Mouse (Mus musculus) left cerebral cortex, adult 11 months (tissue): ENCODE measurements around the gene Ninj2.

ENCODE experiments used
- DNase-seq: peaks from one replicate; pipeline ENCODE4 v3.0.0; 2022; ENCODE audit warnings: low spot score

Gene Ninj2

DNA sequence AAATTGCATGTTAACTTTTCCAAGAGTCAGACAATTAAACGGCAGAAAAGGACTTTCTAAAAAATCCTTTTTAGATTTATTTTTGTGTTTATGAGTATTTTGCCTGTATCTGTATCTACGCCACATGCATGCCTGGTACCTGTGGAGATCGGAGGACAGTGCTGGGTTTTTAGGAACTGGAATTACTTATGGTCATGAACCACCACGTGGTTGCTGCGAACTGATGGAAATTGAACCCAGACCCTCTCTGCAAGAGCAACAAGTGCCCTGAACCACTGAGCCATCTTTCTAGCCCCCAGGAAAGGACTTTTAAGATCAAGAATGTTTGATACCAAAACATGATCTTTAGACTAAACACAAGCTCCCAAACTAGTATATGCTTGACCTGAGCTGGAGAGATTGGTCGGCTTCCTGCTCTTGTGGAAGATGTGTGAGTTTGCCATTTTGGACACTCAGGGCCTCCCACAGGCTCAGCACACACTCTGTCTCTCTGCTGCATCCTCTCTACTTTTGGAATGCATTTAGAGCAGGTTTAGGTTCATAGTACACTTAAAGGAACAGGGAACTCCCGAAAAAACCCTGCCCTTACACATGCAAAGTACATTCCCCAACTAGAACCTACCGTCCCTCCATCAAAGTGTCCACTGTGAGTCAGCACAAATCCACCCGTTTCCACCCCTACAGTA is 1.1 kb downstream of the Ninj2 start:
- DNase-seq, result no peak

GRCm38 (mm10) chr6:120095096-120095495 is 1.9 kb downstream of the Ninj2 start:
- no peak for DNase-seq

DNA sequence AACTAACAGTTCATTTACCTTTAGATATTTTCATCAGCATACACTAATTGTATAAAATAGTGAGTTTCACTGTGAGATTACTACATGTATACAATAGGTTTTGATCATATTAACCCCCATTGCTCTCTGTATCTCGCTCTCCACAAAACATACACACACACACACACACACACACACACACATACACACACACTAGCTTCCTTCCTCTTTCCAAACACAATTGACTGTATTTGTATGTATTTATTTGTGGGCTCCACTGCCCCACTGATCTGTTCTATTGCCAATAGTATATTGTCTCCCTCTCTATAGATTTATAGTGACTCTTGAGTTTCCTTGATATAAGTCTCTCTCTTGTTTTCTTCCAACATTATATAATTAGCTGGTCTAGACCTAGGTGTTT is 2.4 kb downstream of the Ninj2 start:
- no peak for DNase-seq

GRCm38 (mm10) chr6:120099392-120099791 is 6.2 kb downstream of the Ninj2 start:
- peak; percentile 49 for DNase-seq

GRCm38 (mm10) chr6:120101221-120101620 is 8.1 kb downstream of the Ninj2 start:
- DNase-seq, result no peak

- no peak for DNase-seq
These were observed 8.8 kb downstream of the Ninj2 start for GRCm38 (mm10) chr6:120101996-120102395.

DNA sequence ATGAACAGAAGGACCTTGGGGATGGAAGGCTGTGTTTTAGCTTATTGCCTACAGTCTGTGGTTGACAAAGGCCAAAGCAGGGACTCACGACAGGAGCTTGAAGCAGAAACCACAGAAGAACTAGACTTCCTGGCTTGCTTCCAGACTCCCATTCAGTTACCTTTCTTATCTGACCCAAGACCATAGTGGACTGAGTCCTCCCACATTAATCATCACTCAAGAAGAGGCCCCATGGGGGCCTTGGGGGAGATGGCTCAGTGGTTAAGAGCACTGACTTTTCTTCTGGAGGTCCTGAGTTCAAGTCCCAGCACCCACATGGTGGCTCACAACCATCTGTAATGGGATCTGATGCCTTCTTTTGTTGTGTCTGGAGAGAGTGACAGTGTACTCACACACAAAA is 10.0 kb downstream of the Ninj2 start:
- no peak for DNase-seq

- DNase-seq, result no peak
These were observed 11.9 kb downstream of the Ninj2 start for GRCm38 (mm10) chr6:120105055-120105454.

DNA sequence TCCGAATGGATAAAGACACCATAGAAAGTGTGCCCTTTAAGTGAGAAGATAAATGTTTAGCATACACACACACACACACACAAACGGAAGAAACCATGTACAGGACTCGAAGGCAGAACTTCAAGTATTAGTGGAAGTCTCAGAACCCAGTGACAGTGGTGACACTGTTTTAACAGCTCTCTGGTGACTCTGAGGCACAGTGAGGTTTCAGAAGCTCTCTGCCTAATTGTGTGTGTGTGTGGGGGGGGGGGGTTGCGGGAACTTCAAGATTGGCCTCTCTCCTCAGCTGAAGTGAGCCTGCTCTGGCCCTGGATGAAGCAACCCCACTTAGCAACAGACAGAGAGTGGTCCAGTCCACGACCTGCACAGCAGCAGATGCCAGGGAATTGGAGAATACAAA is 14.4 kb downstream of the Ninj2 start:
- no peak for DNase-seq

- no peak for DNase-seq
These were observed 14.9 kb downstream of the Ninj2 start for GRCm38 (mm10) chr6:120108061-120108460.

DNA sequence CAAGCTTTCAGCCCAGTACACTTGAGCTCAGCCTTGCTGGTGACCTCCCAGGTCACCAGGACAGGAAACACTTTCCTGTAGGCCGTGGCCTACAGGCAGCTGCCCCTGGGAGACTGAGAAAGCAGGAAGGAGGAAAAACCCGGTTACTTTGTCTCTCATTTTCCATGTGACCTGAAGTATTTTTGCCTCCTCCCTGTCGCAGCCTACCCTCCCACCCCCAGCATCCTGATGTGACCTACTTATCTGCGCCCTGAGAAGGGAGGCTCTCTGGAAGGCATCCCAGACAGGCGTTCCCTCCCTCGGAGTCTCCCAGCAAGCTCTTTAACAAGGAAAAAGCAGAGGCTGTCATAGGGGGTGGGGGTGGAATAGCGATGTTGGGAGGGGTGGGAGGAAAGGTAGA is 16.0 kb downstream of the Ninj2 start:
- DNase-seq, result peak; percentile 58

DNA sequence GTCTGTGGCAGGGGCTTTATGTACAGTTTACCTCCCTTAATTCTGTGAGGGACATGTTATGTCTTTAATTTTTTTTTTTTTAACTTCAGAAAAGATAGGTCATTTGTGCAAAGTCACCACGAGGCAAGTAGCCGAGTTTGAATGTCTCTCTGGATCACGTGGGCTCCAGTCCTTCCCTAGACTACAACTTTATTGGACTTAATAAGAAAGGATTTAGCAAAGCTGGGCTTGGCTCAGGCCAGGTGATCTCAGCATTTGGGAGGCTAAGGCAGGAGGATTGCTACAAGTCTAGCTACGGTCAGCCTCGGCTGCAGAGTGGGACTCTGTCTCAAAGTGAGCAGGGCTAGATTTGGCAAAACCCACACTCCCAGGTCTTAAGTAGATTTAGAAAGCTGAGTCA is 16.8 kb downstream of the Ninj2 start:
- DNase-seq, result no peak

DNA sequence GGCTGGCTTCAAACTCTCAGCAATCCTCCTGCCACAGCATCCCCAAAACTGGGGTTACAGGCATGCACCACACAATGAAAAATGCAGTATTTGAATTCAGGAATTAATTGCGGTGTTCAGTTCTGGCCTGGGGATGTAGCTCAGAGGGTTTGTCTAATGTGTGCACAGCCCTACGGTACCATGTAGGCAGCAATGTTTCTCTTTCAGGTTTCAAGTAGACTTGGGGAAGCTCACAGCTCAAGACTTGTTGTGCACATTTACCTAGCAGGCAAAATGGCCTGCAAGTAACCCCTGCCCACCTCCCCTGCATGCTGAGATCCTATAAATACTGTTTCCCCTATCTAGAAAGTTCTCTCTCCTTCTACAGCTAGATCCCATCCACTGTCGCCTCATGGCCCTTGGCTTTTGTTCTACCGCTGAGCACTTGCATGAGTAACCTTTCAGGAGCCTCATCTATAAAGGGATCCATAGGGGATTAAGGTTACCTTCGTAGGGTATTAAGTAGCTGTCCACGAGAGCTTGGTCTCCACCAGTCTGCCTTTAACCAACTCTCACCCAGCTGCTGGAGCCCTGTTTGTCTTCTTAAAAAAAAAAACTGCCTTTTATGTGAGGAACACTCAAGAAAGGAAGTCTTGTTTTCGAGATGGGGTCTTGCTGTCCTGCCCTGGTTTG is 17.7 kb downstream of the Ninj2 start:
- DNase-seq, result no peak

GRCm38 (mm10) chr6:120111410-120111783 is 18.2 kb downstream of the Ninj2 start:
- DNase-seq, result no peak

DNA sequence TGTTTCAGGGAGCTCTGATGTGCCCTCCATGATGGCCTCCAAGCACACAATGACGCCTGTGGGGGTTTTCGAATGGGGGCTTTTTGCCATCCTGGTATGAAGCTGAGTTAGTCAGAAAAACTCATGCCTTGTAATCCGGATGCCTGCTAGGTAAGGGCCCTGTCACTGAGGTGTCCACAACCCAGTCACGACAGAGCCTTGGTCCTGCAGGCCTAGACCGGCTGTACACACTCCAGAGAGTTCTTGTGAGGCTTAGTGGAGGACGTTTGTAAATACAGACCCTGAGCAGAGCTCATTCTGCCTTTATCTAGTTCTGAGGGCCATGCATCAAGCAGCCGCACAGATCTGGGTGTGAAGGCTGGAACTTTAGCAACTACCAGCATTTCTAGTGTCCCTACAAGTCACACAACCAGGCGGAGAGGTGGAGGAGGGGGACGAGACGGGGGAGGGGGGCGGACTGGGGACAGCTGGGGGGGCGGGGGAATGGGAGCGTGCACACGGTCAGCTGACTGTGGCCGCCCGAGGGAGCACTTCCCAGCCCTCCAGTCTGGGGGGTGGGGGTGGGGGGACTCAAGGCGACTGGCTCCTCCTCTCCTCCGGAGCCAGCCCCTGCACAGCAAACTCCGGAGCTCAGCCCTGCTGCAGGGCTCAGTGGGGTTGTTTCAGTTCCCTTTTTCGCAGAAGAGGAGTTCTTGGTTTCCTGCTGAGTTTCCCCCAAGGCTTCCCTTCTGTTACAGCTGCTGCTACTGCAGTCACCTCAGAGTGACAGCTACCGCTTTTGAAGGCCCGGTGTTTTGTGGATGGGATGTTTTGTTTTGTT is 19.0 kb downstream of the Ninj2 start:
- DNase-seq, result no peak

DNA sequence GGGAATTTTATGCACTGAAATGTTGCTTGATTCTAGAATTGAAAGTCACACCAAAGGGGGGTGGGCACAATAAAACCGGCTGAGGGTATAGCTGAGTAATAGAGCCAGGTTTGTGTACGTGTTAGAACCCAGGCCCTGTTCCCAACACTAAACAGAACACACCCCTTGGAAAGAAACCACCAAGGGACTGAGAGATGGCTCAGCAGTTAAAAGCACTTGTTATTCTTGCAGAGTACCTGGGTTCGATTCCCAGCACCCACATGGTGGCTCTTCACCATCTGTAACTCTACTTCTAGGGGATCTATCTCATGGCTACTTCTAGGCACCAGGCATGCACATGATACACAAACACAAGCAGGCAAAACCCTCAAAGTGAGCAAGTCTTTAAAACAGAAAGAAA is 20.7 kb downstream of the Ninj2 start:
- DNase-seq, result no peak

GRCm38 (mm10) chr6:120114271-120114670 is 21.1 kb downstream of the Ninj2 start:
- no peak for DNase-seq

GRCm38 (mm10) chr6:120114698-120115097 is 21.5 kb downstream of the Ninj2 start:
- DNase-seq, result no peak

- no peak for DNase-seq
These were observed 22.3 kb downstream of the Ninj2 start for GRCm38 (mm10) chr6:120115443-120115842.

DNA sequence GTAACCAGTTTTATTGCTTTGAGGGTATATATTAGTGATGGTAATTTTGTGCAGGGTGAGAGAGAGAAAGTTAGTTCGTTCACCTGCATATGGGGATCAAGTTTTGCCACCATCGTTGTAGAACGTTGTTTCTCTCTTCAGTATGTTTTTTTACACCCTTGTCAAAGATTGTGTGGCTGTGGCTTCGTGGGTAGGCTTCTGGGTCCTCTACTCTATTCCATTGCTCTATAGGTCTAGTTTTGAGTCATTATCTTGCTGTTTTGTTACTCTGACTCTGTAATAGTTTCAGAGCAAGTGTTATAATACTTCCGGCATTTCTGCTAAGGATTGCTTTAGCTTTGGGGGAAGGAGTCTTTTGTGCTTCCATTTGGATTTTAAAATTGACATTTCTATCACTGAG is 26.7 kb downstream of the Ninj2 start:
- no peak for DNase-seq

DNA sequence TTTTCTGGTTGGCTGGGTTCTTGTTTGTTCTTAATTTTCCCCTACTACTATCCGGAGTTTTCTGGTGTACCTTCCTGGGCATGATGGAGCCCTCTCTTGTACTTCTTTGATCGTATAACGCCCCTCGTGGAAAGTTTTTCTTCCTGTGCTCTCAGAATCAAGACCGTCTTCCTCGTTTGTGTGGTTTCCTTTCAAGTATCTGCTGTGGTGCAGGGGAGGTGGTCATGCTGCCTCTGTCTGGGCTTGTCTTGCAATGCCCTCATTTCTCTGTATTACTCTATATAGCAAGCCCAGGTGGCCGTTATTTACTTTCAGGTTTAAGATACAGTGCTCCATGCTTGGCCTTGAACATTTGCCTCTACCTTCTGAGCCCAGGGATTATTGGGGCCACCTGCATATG is 31.5 kb downstream of the Ninj2 start:
- DNase-seq, result no peak

DNA sequence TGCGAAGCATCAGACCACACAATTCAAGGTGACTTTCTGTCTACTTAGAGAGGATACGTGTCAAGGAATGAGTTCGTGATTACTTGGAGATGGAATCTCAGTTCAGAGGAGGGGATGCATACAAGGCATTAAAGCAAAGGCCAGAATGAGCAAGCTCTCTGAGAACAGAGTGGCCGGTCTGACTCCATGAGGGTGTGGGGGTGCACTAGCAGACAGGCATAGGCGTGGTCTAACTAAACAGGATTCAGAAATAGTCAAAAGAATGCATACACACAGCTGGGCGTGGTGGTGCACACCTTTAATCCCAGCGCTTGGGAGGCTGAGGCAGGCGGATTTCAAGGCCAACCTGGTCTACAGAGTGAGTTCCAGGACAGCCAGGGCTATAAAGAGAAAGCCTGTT is 33.3 kb downstream of the Ninj2 start:
- DNase-seq, result no peak

DNA sequence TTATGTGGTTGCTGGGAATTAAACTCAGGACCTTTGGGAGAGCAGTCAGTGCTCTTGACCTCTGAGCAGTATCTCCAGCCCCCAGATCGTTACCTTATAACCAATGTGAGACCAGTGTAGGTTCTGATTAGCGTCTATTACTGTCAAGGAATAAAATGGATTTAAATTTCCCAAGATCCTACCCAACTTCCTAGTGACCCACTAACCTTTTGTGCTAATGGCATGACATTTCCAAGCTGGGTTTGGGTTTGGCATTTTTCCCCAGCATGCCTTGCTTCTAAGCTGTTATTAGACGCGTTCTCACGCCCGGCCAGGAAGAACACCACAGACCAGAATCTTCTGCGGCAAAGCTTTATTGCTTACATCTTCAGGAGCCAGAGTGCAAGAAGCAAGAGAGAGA is 34.2 kb downstream of the Ninj2 start:
- no peak for DNase-seq
